In the genomic region with DNA sequence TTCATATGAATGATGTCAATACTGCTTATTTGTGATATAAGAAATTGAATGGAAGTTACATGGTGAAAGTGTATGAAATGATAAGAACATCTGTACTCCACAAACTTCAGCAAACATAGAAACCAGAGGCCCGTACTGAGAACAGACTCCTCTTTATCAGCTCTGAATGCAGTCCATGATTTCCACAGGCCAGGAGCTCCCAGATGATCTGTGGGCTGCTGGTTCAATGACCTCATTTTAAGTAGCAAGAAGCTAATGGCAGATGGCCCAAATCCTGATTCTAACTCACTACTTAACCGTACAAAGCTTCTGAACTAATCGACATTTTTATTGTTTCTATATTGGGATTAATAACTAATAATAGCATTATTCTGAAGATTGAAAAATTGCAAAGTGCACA, we compare ENCODE assay signal across 21 mouse cellular contexts. TPM values are rescaled to one million over a fixed set of nuclear protein-coding genes. Genes with fewer than 3 reads are reported as not detected.
DNase-seq lines count a peak whose midpoint lies in the region; ATAC-seq lines count a peak whose summit lies in the region.
"Had no signal": no experiment of that assay in that cellular context is flagged by ENCODE, and none has a peak within 500 bp of the region (broad histone marks: within the 10 kb centered on the region; RNA-seq: fewer than 3 reads in every experiment).

No protein-coding gene starts in this region.

- H3K9me3 ChIP-seq in heart, embryonic 12.5 days (replicated peaks), result no peaks in the 10 kb centered on the region
- H3K9me3 ChIP-seq: embryonic facial prominence, embryonic 15.5 days; forebrain, embryonic 15.5 days; hindbrain, embryonic 12.5 days had no signal

- H3K36me3 ChIP-seq in heart, embryonic 12.5 days, result no peaks in the 10 kb centered on the region
- H3K36me3 ChIP-seq: embryonic facial prominence, embryonic 15.5 days; forebrain, embryonic 15.5 days; hindbrain, embryonic 12.5 days had no signal

- no peaks in the 10 kb centered on the region for H3K27me3 ChIP-seq in heart, embryonic 12.5 days (replicated peaks)
- H3K27me3 ChIP-seq: embryonic facial prominence, embryonic 15.5 days; forebrain, embryonic 15.5 days; hindbrain, embryonic 12.5 days had no signal

- no peak overlapping the region for H3K27ac ChIP-seq in heart, embryonic 12.5 days (ENCODE audit: poor library complexity, severe bottlenecking)
- H3K27ac ChIP-seq: embryonic facial prominence, embryonic 15.5 days; forebrain, embryonic 15.5 days; hindbrain, embryonic 12.5 days had no signal

- ATAC-seq in heart, embryonic 12.5 days (ENCODE audit: insufficient number of reproducible peaks, low FRiP score), result no peak
- ATAC-seq: forebrain, embryonic 15.5 days; hindbrain, embryonic 16.5 days; inflammation-experienced regulatory T-cells, adult 6 months; intestine, postnatal 0 days had no signal

- no peak overlapping the region for H3K9ac ChIP-seq in heart, embryonic 12.5 days
- H3K9ac ChIP-seq: embryonic facial prominence, embryonic 15.5 days; forebrain, embryonic 15.5 days; hindbrain, embryonic 12.5 days had no signal

- H3K4me2 ChIP-seq in heart, embryonic 12.5 days, result no peak overlapping the region
- H3K4me2 ChIP-seq: embryonic facial prominence, embryonic 15.5 days; forebrain, embryonic 15.5 days; hindbrain, embryonic 12.5 days had no signal

- DNase-seq in heart, adult 8-10 months (ENCODE audit: low spot score), result peak; percentile 36
- peak; percentile 10 for DNase-seq in brain, adult 2 months (ENCODE audit: low read depth, low spot score)
- DNase-seq in heart, adult 9 months (ENCODE audit: low spot score in 2 of 2), result peak; percentile 31 to 47
- peak; percentile 12 for DNase-seq in heart, postnatal 4 days
- DNase-seq in MN1 (ENCODE audit: low spot score), result no peak
- no peak for DNase-seq in thymus, adult 18-20 months
- DNase-seq: adrenal gland, postnatal 10 days; cerebellum, adult 11-12 months; cerebellum, adult 9-11 months; embryo, embryonic 11 days; gastrocnemius, postnatal 14 days; kidney, adult 8-10 months had no signal

- WGBS in heart, embryonic 12.5 days, result 52% methylated on average over 3 of the region's 3 CpGs

- no peak overlapping the region for H3K4me3 ChIP-seq in heart, embryonic 12.5 days
- H3K4me3 ChIP-seq: embryonic facial prominence, embryonic 15.5 days; erythroblast, embryonic 14.5 days; forebrain, embryonic 15.5 days; hindbrain, embryonic 12.5 days had no signal

- no peaks in the 10 kb centered on the region for H3K4me1 ChIP-seq in heart, embryonic 12.5 days (replicated peaks)
- H3K4me1 ChIP-seq: forebrain, embryonic 15.5 days had no signal

RNA-seq across cellular contexts. Expression of a gene that starts 33.0 kb away (rescaled TPM):
- 1 to 10 TPM; 3.1 to 7.0 (median 4.3) TPM for total RNA-seq in heart, adult 8-10 months (2022)
- polyA plus RNA-seq in heart, embryonic 12.5 days (2016; fragmentation: Nextera tagmentation; extraction: Ambion mirVana), result 8.7 and 9.4 TPM in 2 replicates
- 1 to 10 TPM; 7.6 to 8.5 TPM for total RNA-seq in heart, postnatal 4 days (2021)
- total RNA-seq: common myeloid progenitor, adult 5-6 weeks had no signal
- polyA plus RNA-seq: erythroblast, embryonic 14.5 days; inflammation-experienced regulatory T-cells, adult 6 months had no signal

Comparison
In these comparisons a context has a peak if more than half of its experiments do, and no peak if none do; other contexts are left out.
1. DNase-seq: peak in heart, adult 8-10 months (single experiment), brain, adult 2 months (single experiment), heart, adult 9 months (2 of 2) and heart, postnatal 4 days (single experiment); none in MN1 (single experiment) and thymus, adult 18-20 months (0 of 2).